Mouse (Mus musculus): ENCODE measurements around the gene Fkbp9. TPM values are rescaled to one million over a fixed set of nuclear protein-coding genes. Genes with fewer than 3 reads are reported as not detected.
"Not testable (repeated sequence)": the region's sequence is repeated elsewhere in the genome, so short reads cannot be mapped to it uniquely, and the experiment has no call there.

Fkbp9 gene
- total RNA-seq, 1 experiment from 2014 or later = 0.47 TPM

- ATAC-seq (ENCODE audit: extremely low read depth, insufficient number of reproducible peaks, low FRiP score, poor library complexity, severe bottlenecking) = no peak
Observed at GRCm38 (mm10) chr6:56834769-56835168, 2.9 kb downstream of the Fkbp9 start.

GRCm38 (mm10) chr6:56835532-56835931 is 3.7 kb downstream of the Fkbp9 start:
- ATAC-seq (ENCODE audit: extremely low read depth, insufficient number of reproducible peaks, low FRiP score, poor library complexity, severe bottlenecking) = no peak

- ATAC-seq (ENCODE audit: extremely low read depth, insufficient number of reproducible peaks, low FRiP score, poor library complexity, severe bottlenecking) = no peak
Observed at GRCm38 (mm10) chr6:56837166-56837565, 5.3 kb downstream of the Fkbp9 start.

GRCm38 (mm10) chr6:56837621-56838020 is 5.8 kb downstream of the Fkbp9 start:
- no peak for ATAC-seq (ENCODE audit: extremely low read depth, insufficient number of reproducible peaks, low FRiP score, poor library complexity, severe bottlenecking)

GRCm38 (mm10) chr6:56843229-56843628 is 11.4 kb downstream of the Fkbp9 start:
- no peak for ATAC-seq (ENCODE audit: extremely low read depth, insufficient number of reproducible peaks, low FRiP score, poor library complexity, severe bottlenecking)

- ATAC-seq (ENCODE audit: extremely low read depth, insufficient number of reproducible peaks, low FRiP score, poor library complexity, severe bottlenecking) = no peak
Observed at GRCm38 (mm10) chr6:56844365-56844764, 12.5 kb downstream of the Fkbp9 start.

GRCm38 (mm10) chr6:56848974-56849373 is 17.1 kb downstream of the Fkbp9 start:
- no peak for ATAC-seq (ENCODE audit: extremely low read depth, insufficient number of reproducible peaks, low FRiP score, poor library complexity, severe bottlenecking)

GRCm38 (mm10) chr6:56850315-56850714 is 18.5 kb downstream of the Fkbp9 start:
- no peak for ATAC-seq (ENCODE audit: extremely low read depth, insufficient number of reproducible peaks, low FRiP score, poor library complexity, severe bottlenecking)

GRCm38 (mm10) chr6:56854803-56855202 is 22.9 kb downstream of the Fkbp9 start:
- ATAC-seq (ENCODE audit: extremely low read depth, insufficient number of reproducible peaks, low FRiP score, poor library complexity, severe bottlenecking) = no peak

- ATAC-seq (ENCODE audit: extremely low read depth, insufficient number of reproducible peaks, low FRiP score, poor library complexity, severe bottlenecking) = no peak
Observed at GRCm38 (mm10) chr6:56856748-56857147, 24.9 kb downstream of the Fkbp9 start.

GRCm38 (mm10) chr6:56860205-56860848 is 28.5 kb downstream of the Fkbp9 start:
- ATAC-seq (ENCODE audit: extremely low read depth, insufficient number of reproducible peaks, low FRiP score, poor library complexity, severe bottlenecking) = no peak

GRCm38 (mm10) chr6:56866899-56867298 is 35.0 kb downstream of the Fkbp9 start:
- ATAC-seq (ENCODE audit: extremely low read depth, insufficient number of reproducible peaks, low FRiP score, poor library complexity, severe bottlenecking) = not testable (repeated sequence)

- no peak for ATAC-seq (ENCODE audit: extremely low read depth, insufficient number of reproducible peaks, low FRiP score, poor library complexity, severe bottlenecking)
Observed at GRCm38 (mm10) chr6:56868565-56868964, 36.7 kb downstream of the Fkbp9 start.

- no peak for ATAC-seq (ENCODE audit: extremely low read depth, insufficient number of reproducible peaks, low FRiP score, poor library complexity, severe bottlenecking)
Observed at GRCm38 (mm10) chr6:56870027-56870426, 38.2 kb downstream of the Fkbp9 start.

GRCm38 (mm10) chr6:56876870-56877269 is 45.0 kb downstream of the Fkbp9 start:
- ATAC-seq (ENCODE audit: extremely low read depth, insufficient number of reproducible peaks, low FRiP score, poor library complexity, severe bottlenecking) = no peak

GRCm38 (mm10) chr6:56877985-56878384 is 46.1 kb downstream of the Fkbp9 start:
- no peak for ATAC-seq (ENCODE audit: extremely low read depth, insufficient number of reproducible peaks, low FRiP score, poor library complexity, severe bottlenecking)

- ATAC-seq (ENCODE audit: extremely low read depth, insufficient number of reproducible peaks, low FRiP score, poor library complexity, severe bottlenecking) = no peak
Observed at GRCm38 (mm10) chr6:56879352-56879955, 47.6 kb downstream of the Fkbp9 start.

- no peak for ATAC-seq (ENCODE audit: extremely low read depth, insufficient number of reproducible peaks, low FRiP score, poor library complexity, severe bottlenecking)
Observed at GRCm38 (mm10) chr6:56888561-56888960, 56.7 kb downstream of the Fkbp9 start.

- ATAC-seq (ENCODE audit: extremely low read depth, insufficient number of reproducible peaks, low FRiP score, poor library complexity, severe bottlenecking) = no peak
Observed at GRCm38 (mm10) chr6:56890762-56891161, 58.9 kb downstream of the Fkbp9 start.

- no peak for ATAC-seq (ENCODE audit: extremely low read depth, insufficient number of reproducible peaks, low FRiP score, poor library complexity, severe bottlenecking)
Observed at GRCm38 (mm10) chr6:56899601-56900000, 67.7 kb downstream of the Fkbp9 start.

- no peak for ATAC-seq (ENCODE audit: extremely low read depth, insufficient number of reproducible peaks, low FRiP score, poor library complexity, severe bottlenecking)
Observed at GRCm38 (mm10) chr6:56901336-56901735, 69.5 kb downstream of the Fkbp9 start.
